Mouse (Mus musculus) megakaryocyte progenitor cell, adult 5-6 weeks (primary cell): ENCODE data around the gene Eif4e3. TPM values are rescaled to one million over a fixed set of nuclear protein-coding genes. Genes with fewer than 3 reads are reported as not detected.

Source experiments
- ATAC-seq: replicated peaks from 2 replicates; pipeline ENCODE4 v1.8.0; 2016; ENCODE audit warnings: mild to moderate bottlenecking, moderate TSS enrichment, inconsistent platforms; ENCODE audit not compliant: poor library complexity
- total RNA-seq, 2 experiments: library from RNA; stranded (forward) in 1 of 2; stranded (reverse) in 1 of 2; fragments of 157-497, 149-512 nt in 1 of 2; fragments of 200-1000 nt in 1 of 2; gene quantifications; 2 replicates each; pipeline versions ENCODE4 v1.2.3 to v1.2.4; 2015 to 2017

Gene Eif4e3
- total RNA-seq, 2 experiments from 2014 or later: 19.4 to 19.8 TPM

DNA sequence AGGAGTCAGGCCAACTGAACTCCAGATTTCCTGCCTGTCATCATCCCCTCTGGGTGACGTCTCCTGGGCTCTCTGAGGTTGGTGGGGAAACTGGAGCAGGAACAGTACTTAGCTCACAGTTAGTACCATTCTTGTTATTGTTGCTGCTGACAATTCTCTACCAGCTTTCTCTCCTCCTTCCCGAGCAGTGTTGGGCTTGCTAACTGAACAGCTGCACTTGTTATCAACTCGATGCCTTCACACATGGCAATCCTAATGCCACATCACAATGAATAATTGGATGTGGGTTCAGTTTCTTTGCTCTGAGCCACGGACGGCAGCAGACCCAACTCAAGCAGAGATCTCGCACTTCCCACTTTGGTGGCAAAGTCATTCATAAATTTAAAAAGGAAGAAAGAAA, 89.5 kb downstream of the Eif4e3 start:
- ATAC-seq: no peak

DNA sequence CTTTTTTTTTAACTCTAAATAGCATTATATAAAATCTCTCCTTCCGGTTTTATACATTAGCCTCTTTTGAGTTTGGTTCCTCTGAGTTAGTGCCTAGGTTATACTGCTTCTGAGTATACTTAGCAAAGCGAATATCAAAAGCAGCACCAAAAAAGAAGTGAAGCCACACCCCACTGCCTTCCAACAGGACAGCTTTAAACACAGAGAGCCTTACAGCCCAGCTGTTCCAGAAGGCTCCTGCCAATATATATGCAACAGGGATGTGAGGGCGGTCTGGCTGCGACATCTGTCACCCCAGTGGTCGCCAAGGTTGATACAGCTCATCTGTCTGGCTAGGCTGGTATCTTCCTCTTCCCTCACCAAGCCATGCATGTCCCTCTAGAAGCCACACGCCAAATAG, 90.9 kb downstream of the Eif4e3 start:
- ATAC-seq: no peak

Other genes with a start within 250 kb of the Eif4e3 start
- gene Foxp1, start 144.1 kb downstream of the Eif4e3 start, total RNA-seq (2015): 72.1 and 97.3 TPM in 2 replicates
- 49.5 and 50.1 TPM in 2 replicates for gene Foxp1, start 144.1 kb downstream of the Eif4e3 start, total RNA-seq (2017)
- gene Gm20696, start within 50 bp of the Eif4e3 start, total RNA-seq (2015): 5.9 and 11.8 TPM in 2 replicates
- gene Gm20696, start within 50 bp of the Eif4e3 start, total RNA-seq (2017): 2.7 and 3.5 TPM in 2 replicates
- 0.10 TPM in 1 of 2 replicates, not detected in the other for gene Gpr27, start 25.9 kb upstream of the Eif4e3 start, total RNA-seq (2015)
- gene Gpr27, start 25.9 kb upstream of the Eif4e3 start, total RNA-seq (2017): not detected in 2 replicates
- 1.9 TPM in 1 of 2 replicates, not detected in the other for gene Prok2, start 59.6 kb upstream of the Eif4e3 start, total RNA-seq (2015)
- not detected in 2 replicates for gene Prok2, start 59.6 kb upstream of the Eif4e3 start, total RNA-seq (2017)